Mouse (Mus musculus): ENCODE measurements around the gene Spock1. TPM values are rescaled to one million over a fixed set of nuclear protein-coding genes. Genes with fewer than 3 reads are reported as not detected.

Spock1 gene
- polyA plus RNA-seq, 1 experiment from 2014 or later: 1.6 TPM

DNA sequence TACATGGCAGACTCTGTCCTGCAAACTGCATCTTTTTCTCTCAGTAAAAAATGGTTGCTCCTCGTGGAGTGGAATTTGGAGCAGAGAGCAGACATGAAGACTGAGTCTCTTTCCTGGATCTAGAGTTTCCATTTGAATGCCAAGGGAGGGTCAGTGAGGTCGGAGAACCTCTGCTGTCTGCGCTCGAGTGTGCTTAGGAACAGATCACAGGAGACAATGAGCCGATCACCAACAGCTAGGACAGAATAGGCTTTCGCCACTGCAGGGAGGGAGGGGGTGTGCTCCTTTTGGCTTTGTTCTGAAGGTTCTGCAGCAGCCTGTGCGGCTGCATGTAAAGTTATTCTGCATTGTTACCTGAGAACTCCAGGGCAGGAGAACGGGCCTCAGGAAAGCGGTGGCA is 49.6 kb downstream of the Spock1 start:
- Histone ChIP-seq H3K9me3 (ENCODE audit: control insufficient read depth, low read length) (no peaks in the 10 kb centered on the region), H3K4me1 (replicated peaks; ENCODE audit: control insufficient read depth, insufficient read depth) (no peaks in the 10 kb centered on the region), H3K27me3 (ENCODE audit: control insufficient read depth, insufficient read depth, low read length) (no peaks in the 10 kb centered on the region), H3K4me3 (ENCODE audit: low read depth, low read length) (no peak overlapping the region), H3K36me3 (ENCODE audit: control insufficient read depth, insufficient read depth, low read length) (no peaks in the 10 kb centered on the region), H3K27ac (replicated peaks) (no peak overlapping the region), H3K9ac (ENCODE audit: low read length) (no peak overlapping the region), H3K4me2 (replicated peaks; ENCODE audit: low read depth) (no peak overlapping the region)
- ATAC-seq (ENCODE audit: low FRiP score, low TSS enrichment) (no peak), DNase-seq (ENCODE audit: low spot score) (no peak)
- 44% methylated on average over 9 of the region's 9 CpGs for WGBS
- no peak for TF ChIP-seq CTCF (IDR thresholded peaks at IDR 0.05; ENCODE audit: low read depth)
- no peak for TF ChIP-seq EP300 (optimal IDR thresholded peaks at IDR 0.05)

- Histone ChIP-seq H3K4me2 (replicated peaks; ENCODE audit: low read depth) (no peak overlapping the region), H3K36me3 (ENCODE audit: control insufficient read depth, insufficient read depth, low read length) (no peaks in the 10 kb centered on the region), H3K4me1 (replicated peaks; ENCODE audit: control insufficient read depth, insufficient read depth) (no peaks in the 10 kb centered on the region), H3K4me3 (ENCODE audit: low read depth, low read length) (no peak overlapping the region), H3K27ac (replicated peaks) (no peak overlapping the region), H3K27me3 (ENCODE audit: control insufficient read depth, insufficient read depth, low read length) (no peaks in the 10 kb centered on the region), H3K9ac (ENCODE audit: low read length) (no peak overlapping the region), H3K9me3 (ENCODE audit: control insufficient read depth, low read length) (no peaks in the 10 kb centered on the region)
- no peak for TF ChIP-seq EP300 (optimal IDR thresholded peaks at IDR 0.05)
- TF ChIP-seq CTCF (IDR thresholded peaks at IDR 0.05; ENCODE audit: low read depth): no peak
- DNase-seq (ENCODE audit: low spot score) (no peak), ATAC-seq (ENCODE audit: low FRiP score, low TSS enrichment) (no peak)
- 90% methylated on average over 3 of the region's 3 CpGs for WGBS
Observed at GRCm38 (mm10) chr13:57857016-57857415, 51.1 kb downstream of the Spock1 start.

DNA sequence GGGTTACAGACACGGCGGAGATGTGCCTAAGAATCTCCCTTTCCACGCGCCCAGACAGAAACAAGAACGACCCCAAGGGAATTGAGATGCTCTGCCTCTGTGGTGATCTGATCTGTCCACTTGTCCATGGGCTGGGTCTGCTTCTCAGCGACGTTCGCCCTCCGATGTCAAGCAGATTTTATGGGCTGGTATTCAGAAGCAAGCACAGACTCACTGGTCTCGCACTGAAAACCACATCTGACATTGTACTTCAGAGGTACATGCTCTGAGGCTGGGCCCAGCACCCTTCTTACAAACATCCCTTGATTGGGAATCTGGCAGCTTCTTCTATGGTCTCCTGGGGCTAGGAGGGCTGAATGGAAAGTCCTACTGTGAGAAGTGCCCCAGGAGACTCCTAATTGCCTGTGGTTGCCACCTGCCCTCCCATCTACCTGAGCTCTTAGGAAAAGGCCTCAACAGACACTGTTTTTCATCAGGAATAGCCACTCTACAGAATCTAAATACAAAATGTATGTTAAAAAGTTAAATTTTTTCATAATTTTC is 51.8 kb downstream of the Spock1 start:
- ATAC-seq (ENCODE audit: low FRiP score, low TSS enrichment) (no peak), DNase-seq (ENCODE audit: low spot score) (no peak)
- H3K9me3 ChIP-seq (ENCODE audit: control insufficient read depth, low read length): no peaks in the 10 kb centered on the region
- H3K36me3 ChIP-seq (ENCODE audit: control insufficient read depth, insufficient read depth, low read length): no peaks in the 10 kb centered on the region
- H3K27me3 ChIP-seq (ENCODE audit: control insufficient read depth, insufficient read depth, low read length): no peaks in the 10 kb centered on the region
- H3K4me1 ChIP-seq (replicated peaks; ENCODE audit: control insufficient read depth, insufficient read depth): no peaks in the 10 kb centered on the region
- WGBS: 81% methylated on average over 10 of the region's 10 CpGs
- H3K4me2 ChIP-seq (replicated peaks; ENCODE audit: low read depth): no peak overlapping the region
- no peak overlapping the region for H3K9ac ChIP-seq (ENCODE audit: low read length)
- no peak overlapping the region for H3K4me3 ChIP-seq (ENCODE audit: low read depth, low read length)
- TF ChIP-seq CTCF (IDR thresholded peaks at IDR 0.05; ENCODE audit: low read depth) (no peak), EP300 (optimal IDR thresholded peaks at IDR 0.05) (no peak)
- no peak overlapping the region for H3K27ac ChIP-seq (replicated peaks)

DNA sequence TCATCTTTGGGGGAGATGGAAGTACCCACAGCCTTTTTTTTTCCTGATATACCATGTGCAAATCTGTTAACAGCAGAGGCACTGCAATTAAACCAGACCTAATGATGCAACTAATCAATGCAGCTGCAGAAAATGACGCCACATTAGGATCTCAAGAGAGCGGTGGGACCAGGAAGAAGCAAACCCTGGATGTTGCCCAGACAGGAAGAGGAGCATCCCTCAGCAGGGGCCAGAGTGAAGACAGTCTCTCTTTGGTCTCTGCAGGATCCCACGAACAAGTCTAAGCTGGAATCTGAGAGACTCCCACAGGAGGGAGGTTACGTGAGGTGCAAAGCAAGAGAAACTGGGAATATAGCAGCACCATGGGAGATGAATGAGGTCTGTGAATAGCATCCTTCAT is 52.4 kb downstream of the Spock1 start:
- ATAC-seq (ENCODE audit: low FRiP score, low TSS enrichment): no peak
- no peak overlapping the region for H3K4me2 ChIP-seq (replicated peaks; ENCODE audit: low read depth)
- H3K27ac ChIP-seq (replicated peaks): no peak overlapping the region
- no peak for TF ChIP-seq CTCF (IDR thresholded peaks at IDR 0.05; ENCODE audit: low read depth)
- no peak for TF ChIP-seq EP300 (optimal IDR thresholded peaks at IDR 0.05)
- no peak overlapping the region for H3K9ac ChIP-seq (ENCODE audit: low read length)
- H3K27me3 ChIP-seq (ENCODE audit: control insufficient read depth, insufficient read depth, low read length): no peaks in the 10 kb centered on the region
- DNase-seq (ENCODE audit: low spot score): no peak
- no peaks in the 10 kb centered on the region for H3K9me3 ChIP-seq (ENCODE audit: control insufficient read depth, low read length)
- H3K4me3 ChIP-seq (ENCODE audit: low read depth, low read length): no peak overlapping the region
- H3K4me1 ChIP-seq (replicated peaks; ENCODE audit: control insufficient read depth, insufficient read depth): no peaks in the 10 kb centered on the region
- no peaks in the 10 kb centered on the region for H3K36me3 ChIP-seq (ENCODE audit: control insufficient read depth, insufficient read depth, low read length)
- WGBS: 65% methylated on average over 4 of the region's 4 CpGs

DNA sequence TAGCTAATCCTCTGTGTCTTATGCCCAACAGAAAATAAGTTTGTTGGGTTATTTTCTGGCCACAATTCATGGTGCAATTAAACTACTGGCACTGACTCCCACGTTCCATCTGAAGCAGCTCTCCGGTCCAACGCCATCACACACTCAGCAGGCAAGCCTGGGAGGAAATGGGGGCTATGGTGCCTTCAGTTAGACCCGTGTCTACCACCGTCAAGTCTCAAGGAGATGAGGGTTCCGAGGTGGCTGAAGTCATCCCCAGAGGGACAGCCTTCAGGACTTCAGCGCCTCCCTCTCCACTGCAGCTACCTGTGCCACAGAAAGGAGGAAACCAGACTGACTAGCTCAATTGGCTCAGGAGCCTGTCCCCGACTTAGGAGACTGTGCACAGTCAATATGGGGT is 53.7 kb downstream of the Spock1 start:
- Histone ChIP-seq H3K4me3 (ENCODE audit: low read depth, low read length) (no peak overlapping the region), H3K4me2 (replicated peaks; ENCODE audit: low read depth) (no peak overlapping the region), H3K4me1 (replicated peaks; ENCODE audit: control insufficient read depth, insufficient read depth) (no peaks in the 10 kb centered on the region), H3K36me3 (ENCODE audit: control insufficient read depth, insufficient read depth, low read length) (no peaks in the 10 kb centered on the region), H3K9ac (ENCODE audit: low read length) (no peak overlapping the region), H3K27me3 (ENCODE audit: control insufficient read depth, insufficient read depth, low read length) (no peaks in the 10 kb centered on the region), H3K9me3 (ENCODE audit: control insufficient read depth, low read length) (no peaks in the 10 kb centered on the region), H3K27ac (replicated peaks) (no peak overlapping the region)
- 89% methylated on average over 8 of the region's 8 CpGs for WGBS
- DNase-seq (ENCODE audit: low spot score) (no peak), ATAC-seq (ENCODE audit: low FRiP score, low TSS enrichment) (no peak)
- TF ChIP-seq EP300 (optimal IDR thresholded peaks at IDR 0.05): no peak

DNA sequence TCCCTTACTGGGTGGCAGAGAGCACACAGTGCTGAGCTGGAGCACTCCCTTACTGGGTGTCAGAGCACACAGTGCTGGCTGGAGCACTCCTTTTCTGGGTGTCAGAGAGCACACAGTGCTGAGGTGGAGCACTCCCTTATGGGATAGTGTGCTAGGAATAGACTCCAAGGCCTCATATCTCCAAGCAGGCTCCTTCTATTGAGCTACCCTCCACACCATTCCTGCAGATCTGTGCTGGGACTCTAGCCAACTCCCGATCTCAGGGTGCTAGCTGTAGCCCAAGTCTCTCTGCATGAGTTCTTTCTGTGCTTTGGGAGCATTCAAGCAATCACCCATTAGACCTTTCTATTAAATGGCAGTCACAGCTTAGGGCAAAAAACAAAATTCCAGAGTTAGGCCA is 54.5 kb downstream of the Spock1 start:
- DNase-seq (ENCODE audit: low spot score) (no peak), ATAC-seq (ENCODE audit: low FRiP score, low TSS enrichment) (0 out of 2 replicates have a peak, but pooled peaks have one; percentile 24)
- no peaks in the 10 kb centered on the region for H3K27me3 ChIP-seq (ENCODE audit: control insufficient read depth, insufficient read depth, low read length)
- WGBS: 96% methylated on average over 1 of the region's 1 CpGs
- H3K9ac ChIP-seq (ENCODE audit: low read length): no peak overlapping the region
- H3K36me3 ChIP-seq (ENCODE audit: control insufficient read depth, insufficient read depth, low read length): no peaks in the 10 kb centered on the region
- no peak overlapping the region for H3K4me3 ChIP-seq (ENCODE audit: low read depth, low read length)
- H3K4me1 ChIP-seq (replicated peaks; ENCODE audit: control insufficient read depth, insufficient read depth): no peaks in the 10 kb centered on the region
- no peak for TF ChIP-seq EP300 (optimal IDR thresholded peaks at IDR 0.05)
- no peak for TF ChIP-seq CTCF (IDR thresholded peaks at IDR 0.05; ENCODE audit: low read depth)
- H3K9me3 ChIP-seq (ENCODE audit: control insufficient read depth, low read length): no peaks in the 10 kb centered on the region
- no peak overlapping the region for H3K27ac ChIP-seq (replicated peaks)
- no peak overlapping the region for H3K4me2 ChIP-seq (replicated peaks; ENCODE audit: low read depth)

All from stomach, postnatal 0 days (tissue).